Mouse (Mus musculus) lung, postnatal 0 days (tissue): ENCODE measurements at regions not wholly inside any gene's neighbourhood (a gene's known extent, or its start where the extent isn't known, plus 50 kb on each side); places are given as distances from the start of the nearest gene placed in this dataset.

ENCODE experiments used
- CTCF ChIP-seq: IDR thresholded peaks from 2 replicates; pipeline ENCODE4 v1.5.1; 2016; ENCODE audit warnings: antibody characterized with exemption, mild to moderate bottlenecking
- EP300 ChIP-seq: IDR thresholded peaks from 2 replicates; pipeline ENCODE4 v1.6.1; 2016; ENCODE audit warnings: antibody characterized with exemption, mild to moderate bottlenecking, control low read depth

GRCm38 (mm10) chr7:136477135-136477534, 417.3 kb upstream of the Mgmt start:
- no peak for TF ChIP-seq CTCF
- TF ChIP-seq EP300 = no peak
